Mouse (Mus musculus): ENCODE data around the gene Scd3.

The Scd3 gene

DNA sequence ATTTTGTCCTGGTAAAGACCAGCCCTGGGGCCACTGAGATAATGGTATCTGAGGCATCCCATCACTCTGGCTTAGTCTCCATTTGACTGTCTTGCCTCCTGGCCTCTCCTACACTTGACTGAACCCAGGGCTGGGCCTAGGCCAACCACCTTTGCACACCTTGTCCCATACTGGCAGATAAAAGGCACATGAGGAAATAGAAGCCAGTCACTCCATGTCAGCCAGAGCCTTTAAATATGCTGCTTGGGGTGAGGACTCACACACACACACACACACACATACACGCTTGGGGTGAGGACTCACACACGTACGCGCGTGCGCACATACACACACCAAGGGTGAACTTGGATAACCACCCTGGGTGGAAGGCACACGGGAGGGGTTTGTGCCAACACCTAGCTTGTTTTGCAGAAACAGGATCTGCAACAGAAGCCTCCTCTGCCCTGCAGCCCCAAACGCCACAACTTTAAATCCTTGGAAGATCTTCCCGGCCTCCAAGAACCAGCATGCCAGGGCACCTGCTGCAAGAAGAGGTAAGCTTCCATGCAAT is at the start of gene Scd3:
Gene Scd3 (plus strand): TSS at position 255 of the 550 bp plus-strand sequence.
- no peak for ATAC-seq (ENCODE audit: insufficient number of reproducible peaks, low FRiP score, low TSS enrichment)

DNA sequence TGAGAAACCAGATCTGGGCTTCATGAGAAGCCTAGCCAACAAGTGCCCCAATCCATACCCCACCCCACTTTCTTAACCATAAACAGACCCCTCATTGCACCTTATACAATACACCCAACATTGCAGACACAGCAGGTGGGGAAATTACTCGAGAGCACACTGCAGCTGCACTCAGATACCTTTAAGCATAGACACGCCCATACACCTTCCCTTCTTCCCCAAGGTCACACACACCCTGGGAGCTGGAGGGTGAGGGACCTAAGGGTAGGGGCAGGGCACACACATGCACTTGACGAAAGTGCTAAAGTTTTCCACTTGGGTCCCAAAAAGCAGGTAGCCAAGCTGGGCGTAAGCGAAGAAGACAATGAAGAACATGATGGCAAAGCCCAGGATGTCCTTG is 49.3 kb upstream of the Scd3 start:
- no peak for ATAC-seq (ENCODE audit: insufficient number of reproducible peaks, low FRiP score, low TSS enrichment)

DNA sequence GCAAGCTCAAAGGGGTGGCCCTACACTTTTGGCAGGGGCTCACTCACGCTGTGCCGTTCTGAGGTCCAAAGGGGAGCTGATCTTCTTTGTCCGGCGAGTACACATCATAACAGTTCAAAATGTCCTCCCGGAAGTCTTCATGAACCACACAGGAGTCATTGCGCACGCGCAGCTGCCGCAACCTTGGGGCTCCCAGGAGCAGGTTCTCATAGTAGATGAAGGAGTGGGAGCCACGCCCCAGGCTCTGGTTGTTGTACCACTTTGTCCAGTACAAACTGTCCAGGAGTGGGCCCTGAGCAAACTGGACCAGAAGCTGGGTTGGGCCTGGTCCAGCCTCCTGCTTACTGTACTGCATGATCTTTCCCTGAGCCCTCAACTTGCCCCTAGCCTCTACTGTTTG is 46.1 kb upstream of the Scd3 start:
- no peak for ATAC-seq (ENCODE audit: insufficient number of reproducible peaks, low FRiP score, low TSS enrichment)

DNA sequence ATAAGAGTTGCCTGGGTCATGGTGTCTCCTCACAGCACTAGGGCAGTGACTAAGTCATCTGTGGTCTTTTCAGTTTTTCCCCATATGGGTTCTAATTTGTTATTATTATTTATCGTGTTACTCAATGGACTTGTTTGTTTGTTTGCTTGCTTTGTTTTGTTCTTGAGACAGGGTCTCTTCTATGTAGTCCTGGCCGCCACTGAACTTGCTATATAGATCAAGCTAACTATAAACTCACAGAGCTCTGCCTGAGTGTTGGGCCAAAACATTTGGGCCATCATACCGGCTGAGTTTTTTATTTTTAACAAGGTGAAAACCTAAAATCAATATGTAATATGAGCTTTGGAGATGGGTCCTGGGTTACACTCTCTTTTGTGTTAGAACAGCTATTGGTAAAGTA is 43.7 kb upstream of the Scd3 start:
- ATAC-seq (ENCODE audit: insufficient number of reproducible peaks, low FRiP score, low TSS enrichment): no peak

DNA sequence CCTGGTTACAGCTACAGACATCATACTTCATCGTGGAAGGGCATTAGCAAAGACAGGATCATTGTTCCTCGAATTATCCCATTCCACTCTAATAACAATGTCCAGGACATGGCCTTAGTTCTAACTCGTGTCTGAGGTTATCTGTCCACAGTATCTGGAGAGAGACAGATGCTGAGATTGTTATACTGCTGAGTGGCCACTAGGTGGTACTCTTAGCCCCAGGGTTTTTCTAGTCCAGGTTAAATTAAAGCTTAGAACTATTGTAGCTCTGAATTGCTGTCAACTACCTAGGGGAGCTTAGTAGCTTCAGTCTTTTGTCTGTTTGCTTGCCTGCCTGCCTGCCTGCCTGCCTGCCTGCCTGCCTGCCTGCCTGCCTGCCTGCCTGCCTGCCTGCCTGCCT is 41.6 kb upstream of the Scd3 start:
- no peak for ATAC-seq (ENCODE audit: insufficient number of reproducible peaks, low FRiP score, low TSS enrichment)

DNA sequence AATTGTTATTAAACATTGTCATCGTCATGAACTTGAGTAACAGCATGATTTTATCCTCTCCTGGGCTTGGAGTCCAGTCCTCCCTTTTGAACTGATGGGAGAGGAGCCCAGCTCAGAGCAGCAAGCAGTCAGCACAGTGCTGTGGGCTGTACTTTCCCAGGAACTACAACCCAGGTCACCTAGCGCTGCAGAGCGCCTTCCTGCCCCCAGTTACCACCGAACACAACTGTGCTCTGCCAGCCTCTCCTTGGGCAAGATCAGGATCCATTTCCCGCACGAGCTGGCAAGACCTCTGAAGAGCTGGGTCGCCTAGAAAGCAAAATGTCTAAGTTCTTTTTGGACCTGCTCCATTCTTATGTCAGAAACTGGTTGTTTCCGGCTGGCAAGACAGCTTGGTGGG is 28.2 kb upstream of the Scd3 start:
- no peak for ATAC-seq (ENCODE audit: insufficient number of reproducible peaks, low FRiP score, low TSS enrichment)

DNA sequence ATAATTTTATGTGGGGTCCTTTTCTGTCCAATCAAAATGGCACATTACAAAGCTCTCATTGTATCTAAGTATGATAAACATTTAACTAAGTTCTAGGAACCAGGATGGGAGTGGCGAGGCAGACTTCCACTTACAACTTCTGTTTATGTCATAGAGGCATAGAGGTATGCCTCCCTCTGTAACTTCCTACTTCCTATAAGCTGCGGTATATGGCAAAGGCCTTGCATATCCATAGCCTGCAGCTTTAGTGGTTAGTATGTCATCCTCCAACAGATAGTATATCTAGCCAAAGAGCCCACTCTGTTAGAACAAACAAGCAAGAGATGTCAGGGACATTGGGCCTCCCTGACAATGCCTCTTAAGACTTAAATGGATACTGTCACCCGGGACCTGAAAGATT is 26.3 kb upstream of the Scd3 start:
- ATAC-seq (ENCODE audit: insufficient number of reproducible peaks, low FRiP score, low TSS enrichment): no peak

DNA sequence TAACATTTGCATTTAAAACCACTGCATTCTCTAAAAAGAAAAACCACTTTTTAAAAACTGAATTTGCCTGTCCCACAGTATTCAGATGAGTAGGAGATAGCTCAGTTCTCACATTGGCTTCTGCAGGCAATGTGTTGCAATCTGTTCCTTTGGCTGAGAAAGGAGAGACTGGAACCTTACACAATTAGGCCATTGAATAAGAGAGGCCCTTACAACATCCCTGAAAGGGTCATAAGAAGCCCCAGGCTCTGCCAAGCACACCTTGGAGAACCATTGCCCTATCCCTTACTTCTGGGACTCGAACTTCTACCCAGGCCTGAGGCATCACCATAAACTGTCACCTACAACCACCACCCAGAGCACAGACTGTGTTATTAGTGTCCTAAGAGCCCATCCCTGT is 22.6 kb upstream of the Scd3 start:
- no peak for ATAC-seq (ENCODE audit: insufficient number of reproducible peaks, low FRiP score, low TSS enrichment)

DNA sequence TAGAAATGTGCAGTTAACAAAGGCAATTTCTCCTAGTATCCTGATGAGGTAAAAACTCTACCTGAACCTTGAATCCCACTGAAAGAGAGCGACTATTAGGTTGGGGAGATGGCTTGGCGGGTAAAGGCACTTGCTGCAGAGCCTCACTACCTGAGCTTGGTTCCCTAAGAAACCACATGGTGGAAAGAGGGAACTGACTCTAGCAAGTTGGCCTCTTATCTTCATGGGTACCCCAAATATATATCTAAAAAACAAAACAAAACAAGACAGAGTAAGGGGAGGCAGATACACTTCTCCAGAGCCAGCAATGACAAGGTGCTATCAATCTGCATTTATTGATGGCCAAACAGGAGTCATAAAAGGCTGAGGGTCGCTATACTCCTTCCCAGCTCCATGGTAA is 19.1 kb upstream of the Scd3 start:
- ATAC-seq (ENCODE audit: insufficient number of reproducible peaks, low FRiP score, low TSS enrichment): no peak

DNA sequence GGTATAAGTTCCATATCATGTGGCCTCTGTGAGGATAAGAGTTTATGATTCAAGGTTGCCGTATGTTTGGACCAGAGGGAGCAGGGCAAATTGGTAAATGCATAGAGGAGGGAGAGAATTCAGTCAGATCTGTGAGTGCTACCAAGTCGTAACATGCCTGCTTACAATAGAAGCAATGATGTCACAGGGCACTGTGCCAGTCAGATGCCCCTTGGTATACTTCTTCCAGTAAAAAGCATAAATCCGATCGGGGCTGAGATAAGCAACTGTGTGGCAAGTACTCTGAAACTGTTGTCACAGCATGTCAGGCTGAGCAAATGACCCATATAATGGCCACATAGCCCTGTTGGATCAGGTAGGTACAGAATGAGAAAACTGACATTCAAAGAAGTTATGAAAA is 14.0 kb upstream of the Scd3 start:
- no peak for ATAC-seq (ENCODE audit: insufficient number of reproducible peaks, low FRiP score, low TSS enrichment)

DNA sequence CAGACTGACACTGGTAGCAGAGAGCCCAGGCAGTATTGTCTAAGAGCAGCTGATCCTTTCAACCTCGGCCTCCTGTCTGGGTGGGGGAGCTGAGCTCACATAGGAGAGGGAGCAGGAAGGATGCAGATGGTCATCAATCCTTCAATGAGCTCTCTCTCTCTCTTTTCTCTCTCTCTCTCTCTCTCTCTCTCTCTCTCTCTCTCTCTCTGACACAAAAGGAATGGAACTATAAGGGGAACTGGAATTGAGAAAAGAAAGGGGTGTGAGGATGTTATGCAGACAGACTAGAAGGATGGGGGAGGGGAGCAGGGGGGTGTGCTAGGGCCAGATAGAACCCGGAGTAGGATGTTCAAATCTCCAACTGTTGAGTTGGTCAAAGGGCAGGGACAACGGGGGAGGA is 10.7 kb upstream of the Scd3 start, which contains the start of gene Pkd2l1:
Gene Pkd2l1 (minus strand): TSS at position 101 of the 400 bp plus-strand sequence.
- no peak for ATAC-seq (ENCODE audit: insufficient number of reproducible peaks, low FRiP score, low TSS enrichment)

DNA sequence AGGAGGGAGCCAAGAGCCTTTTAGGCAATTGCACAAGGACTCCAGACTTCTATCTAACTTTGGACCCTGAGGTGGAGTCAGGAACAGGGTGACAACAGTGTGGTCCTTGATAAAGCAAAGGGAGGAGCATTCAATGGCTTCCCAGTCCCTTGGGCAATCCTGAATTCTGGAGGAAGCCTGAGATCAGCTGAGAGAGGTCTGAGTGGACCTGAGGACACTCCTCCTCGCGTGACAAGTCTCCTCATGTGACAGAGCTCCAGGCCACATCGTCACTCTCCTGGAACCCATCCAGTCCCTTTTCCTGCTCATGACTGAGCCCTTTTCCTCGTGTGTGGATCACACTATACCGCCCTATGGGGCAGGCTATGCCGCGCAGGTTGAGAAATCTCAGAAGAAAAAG is 9.2 kb upstream of the Scd3 start:
- ATAC-seq (ENCODE audit: insufficient number of reproducible peaks, low FRiP score, low TSS enrichment): no peak

DNA sequence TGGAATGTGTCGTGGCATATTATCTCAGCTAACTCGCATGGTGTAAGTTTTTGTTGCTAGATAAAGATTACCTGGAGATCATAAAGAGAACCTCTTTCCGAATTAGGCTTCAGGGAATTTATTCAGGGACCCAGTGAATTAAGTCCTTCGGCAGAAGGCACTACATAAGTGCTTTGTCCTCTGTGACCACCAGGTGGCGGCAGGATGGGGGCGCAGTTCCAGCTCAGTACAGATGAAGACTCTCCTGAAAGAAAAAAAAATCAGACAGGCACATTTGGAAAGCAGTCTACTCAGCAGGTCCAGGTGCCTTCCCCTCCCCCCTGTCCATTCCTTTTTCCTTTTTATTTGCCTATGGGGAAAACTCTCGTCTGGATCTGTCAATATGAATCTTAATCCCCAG is 7.9 kb upstream of the Scd3 start:
- ATAC-seq (ENCODE audit: insufficient number of reproducible peaks, low FRiP score, low TSS enrichment): peak; percentile 58; the same call in 1 of the 2 replicates

DNA sequence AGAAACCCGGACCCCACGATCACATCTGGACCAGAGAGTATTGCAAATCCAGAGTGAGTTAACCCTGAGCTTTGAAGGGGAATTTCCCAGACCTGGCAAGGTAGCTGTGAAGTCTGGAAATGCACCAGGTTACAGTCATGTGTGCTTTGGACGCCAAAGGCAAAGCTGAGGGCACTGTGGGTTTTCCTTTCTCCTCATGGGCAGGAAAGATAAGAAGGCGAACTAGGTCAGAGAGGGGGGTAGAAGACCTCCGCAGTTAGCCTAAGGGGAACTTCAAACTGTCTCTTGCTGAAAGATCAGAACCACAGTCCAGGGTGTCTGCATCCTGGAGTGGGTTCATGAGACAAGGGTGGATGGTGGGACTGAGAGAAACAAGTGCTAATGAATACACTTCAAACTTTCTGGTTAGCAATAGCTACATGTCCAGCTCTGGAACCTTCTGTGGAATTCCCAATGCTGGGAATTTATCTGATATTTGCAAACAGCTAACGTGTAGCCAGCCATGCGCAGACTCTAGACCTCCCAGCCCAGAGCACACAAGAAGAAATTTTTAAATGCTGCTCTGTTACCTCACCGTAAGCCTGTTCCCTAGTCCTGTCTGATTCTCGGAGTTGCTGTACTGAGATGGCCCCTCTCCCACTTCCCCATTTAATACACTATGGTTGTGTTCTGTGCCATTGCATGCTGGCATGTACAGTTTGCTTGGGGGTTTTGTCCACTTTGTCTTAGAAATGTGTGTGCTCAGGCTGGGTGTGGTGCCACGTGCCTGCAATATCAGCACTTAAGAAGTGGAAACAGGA is 5.8 kb upstream of the Scd3 start:
- ATAC-seq (ENCODE audit: insufficient number of reproducible peaks, low FRiP score, low TSS enrichment): no peak

DNA sequence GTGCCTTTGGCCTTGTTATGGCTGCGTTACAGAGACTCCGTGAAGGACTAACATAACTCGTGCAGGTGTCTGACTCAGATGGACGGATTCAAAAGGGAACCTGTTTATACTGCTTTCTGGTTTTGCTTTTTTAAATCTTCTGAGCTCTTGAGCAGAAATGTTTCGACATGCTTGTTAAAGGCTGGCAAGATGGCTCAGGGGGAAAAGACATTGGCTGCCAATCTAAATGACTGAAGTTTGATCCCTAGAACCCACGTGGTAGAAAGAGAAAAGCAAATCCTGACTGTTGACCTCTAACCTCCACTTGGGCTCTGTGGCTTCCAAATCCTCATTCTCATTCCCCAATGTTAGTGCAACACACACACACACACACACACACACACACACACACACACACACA is 4.6 kb upstream of the Scd3 start:
- no peak for ATAC-seq (ENCODE audit: insufficient number of reproducible peaks, low FRiP score, low TSS enrichment)

DNA sequence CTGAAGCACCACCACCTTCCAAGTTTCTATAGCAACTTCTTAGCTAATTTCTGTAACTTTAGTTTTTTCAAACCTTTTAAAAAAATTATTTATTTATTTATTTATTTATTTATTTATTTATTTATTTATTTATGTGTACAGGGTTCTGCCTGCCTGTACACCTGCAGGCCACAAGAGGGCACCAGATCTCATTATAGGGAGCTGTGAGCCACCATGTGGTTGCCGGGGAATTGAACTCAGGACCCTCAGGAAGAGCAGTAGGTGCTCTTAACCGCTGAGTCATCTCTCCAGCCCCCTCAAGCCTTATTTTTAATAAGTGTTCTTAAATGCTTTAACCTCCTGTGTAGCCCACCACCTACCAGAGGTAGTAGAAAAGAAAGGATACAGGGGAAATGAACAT is 4.1 kb upstream of the Scd3 start:
- no peak for ATAC-seq (ENCODE audit: insufficient number of reproducible peaks, low FRiP score, low TSS enrichment)

DNA sequence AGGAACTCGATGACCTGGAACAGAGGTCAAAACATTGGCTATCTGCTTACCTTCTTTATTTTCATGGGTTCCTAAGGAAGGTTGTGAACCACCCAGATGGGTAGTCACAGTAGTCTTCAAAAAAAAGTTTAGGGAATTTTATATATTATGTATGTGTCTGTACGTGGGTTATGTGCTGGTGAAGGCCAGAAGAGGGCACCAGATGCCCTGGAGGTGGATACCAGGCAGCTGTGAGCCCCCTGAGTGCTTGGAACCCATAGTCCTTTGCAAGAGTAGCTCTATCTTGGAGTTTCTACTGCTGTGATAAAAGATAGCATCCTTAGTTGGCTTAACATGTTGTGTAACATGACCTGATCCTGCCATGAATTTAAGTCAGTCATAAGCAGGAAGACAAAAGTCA is 4.0 kb downstream of the Scd3 start:
- ATAC-seq (ENCODE audit: insufficient number of reproducible peaks, low FRiP score, low TSS enrichment): no peak

DNA sequence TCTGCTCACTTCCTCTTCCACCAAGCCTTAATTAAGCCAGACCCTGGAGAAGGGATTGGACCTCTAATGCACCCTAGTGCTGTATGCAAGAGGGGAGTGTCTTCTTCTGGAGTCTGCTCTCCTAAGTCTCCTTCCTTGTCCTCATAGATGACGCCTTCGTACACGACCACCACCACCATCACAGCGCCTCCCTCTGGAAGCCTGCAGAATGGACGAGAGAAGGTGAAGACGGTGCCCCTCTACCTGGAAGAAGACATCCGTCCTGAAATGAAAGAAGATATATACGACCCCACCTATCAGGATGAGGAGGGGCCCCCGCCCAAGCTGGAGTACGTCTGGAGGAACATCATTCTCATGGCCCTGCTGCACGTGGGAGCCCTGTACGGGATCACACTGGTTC is 12.2 kb downstream of the Scd3 start:
- ATAC-seq (ENCODE audit: insufficient number of reproducible peaks, low FRiP score, low TSS enrichment): no peak

DNA sequence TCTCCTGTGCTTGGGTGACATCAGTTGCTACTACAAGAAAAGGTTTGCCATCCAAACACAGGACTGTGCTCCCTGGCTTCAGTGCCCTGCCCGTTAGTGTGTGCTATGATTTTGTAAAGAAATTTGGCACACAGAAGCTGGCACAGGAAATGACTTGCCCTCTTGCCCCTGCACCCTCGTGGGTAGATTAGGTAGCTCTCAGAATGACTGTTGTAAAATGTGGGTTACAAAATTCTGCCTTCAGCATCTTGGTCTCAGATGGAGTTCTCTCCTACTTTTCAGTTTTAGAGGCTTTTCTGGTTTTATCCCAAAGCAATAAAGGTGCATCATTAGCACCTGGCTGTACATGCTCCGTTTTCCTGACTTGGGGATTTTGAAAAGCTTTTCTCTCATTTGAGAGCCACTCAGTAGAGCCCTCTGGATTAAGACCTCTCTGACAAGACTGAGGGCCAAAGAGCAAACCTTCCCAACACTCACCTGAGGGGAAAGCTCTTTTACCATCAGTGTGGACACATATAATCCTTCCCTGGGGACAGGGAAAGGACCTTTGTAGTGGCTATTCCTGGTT is 15.0 kb downstream of the Scd3 start:
- ATAC-seq (ENCODE audit: insufficient number of reproducible peaks, low FRiP score, low TSS enrichment): no peak

DNA sequence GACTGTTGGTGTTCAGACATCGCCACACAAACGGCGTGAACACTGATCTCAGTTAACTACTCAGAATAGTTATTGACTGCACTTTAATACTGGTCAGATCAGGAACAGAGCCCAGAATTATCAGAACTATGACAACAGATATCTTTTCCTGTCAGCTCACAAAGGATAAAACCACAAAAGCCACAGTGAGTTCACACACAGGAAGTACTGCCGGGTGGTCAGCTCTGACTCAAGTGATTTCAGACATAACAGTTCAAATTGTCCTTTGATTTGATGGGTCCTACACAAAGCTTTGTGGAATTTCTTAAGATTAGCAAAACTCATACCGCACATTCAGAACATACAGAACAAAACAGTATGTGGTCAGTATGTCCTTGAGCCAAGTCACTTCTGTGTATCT is 22.7 kb downstream of the Scd3 start:
- ATAC-seq (ENCODE audit: insufficient number of reproducible peaks, low FRiP score, low TSS enrichment): no peak

DNA sequence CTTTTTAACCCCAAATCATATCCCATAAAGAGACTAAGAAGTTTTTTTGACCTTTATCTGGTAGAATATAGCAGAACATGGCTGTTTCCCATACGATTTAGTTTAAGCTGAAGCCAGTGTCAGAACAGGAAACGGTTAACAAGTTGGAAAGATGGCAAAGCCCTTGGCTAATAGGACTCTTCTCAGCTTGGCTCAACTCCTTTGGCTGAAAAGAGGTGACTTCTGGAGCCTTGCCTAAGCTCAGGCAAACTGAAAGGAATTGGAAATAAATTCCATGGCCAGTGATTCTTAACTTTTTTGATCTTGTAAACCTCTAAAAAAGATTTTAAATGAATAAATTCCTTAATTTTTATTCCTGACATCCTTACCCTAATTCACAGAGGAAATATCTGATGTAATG is 26.7 kb downstream of the Scd3 start:
- no peak for ATAC-seq (ENCODE audit: insufficient number of reproducible peaks, low FRiP score, low TSS enrichment)

DNA sequence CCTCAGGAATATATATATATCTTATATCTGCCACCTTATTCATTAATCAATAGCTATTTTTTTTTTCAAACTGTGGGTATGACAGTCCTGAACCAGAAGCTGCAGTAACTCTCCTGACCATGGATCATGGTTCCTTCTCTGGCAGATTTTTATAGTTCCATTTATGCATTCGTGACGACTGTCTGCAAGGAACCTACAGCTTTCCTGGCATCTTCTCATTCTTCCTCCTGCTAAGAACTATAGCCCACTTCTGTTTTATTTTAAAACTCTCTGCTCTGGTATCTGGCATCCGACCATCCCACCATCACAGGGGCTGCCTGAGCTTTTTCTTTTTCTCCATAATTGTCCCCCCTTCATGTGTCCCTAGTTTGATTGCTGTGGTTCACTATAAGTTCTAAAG is 27.1 kb downstream of the Scd3 start:
- ATAC-seq (ENCODE audit: insufficient number of reproducible peaks, low FRiP score, low TSS enrichment): no peak

Data from cerebellum, adult (tissue).